Comparison of ENCODE assay signal across 24 mouse cellular contexts in the genomic region with DNA sequence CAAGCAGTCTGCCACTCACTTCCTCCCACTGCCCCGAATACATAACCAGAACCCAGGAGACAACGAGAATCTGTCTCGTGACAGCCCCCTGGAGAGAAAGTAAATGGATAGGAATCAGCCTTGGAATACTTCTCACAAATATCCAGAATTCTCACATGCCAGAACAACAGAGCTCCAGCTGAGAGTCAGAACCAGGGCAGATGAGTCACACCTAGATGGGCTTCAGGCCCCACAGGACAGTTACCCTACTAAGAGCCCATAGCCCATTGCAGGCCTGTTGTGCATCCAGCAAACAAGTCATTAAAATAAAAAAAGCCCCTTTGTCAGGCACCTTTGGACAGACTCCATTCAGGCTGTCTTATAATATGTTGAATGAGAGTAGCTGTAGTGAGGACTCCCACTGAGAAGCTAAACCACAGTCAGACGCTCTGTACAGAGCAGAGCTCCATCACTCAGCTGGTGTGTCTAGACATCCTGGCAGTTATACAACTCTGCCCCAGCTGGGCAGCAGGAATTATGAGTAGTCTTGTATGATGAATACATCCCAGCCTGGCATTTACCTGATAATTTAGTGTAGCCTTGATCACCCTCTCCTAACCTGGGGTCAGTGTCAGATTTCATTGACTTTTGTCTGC.
DNase-seq lines count a peak whose midpoint lies in the region; ATAC-seq and TF ChIP-seq lines count a peak whose summit lies in the region.
"Had no signal": no experiment of that assay in that cellular context is flagged by ENCODE, and none has a peak within 500 bp of the region (broad histone marks: within the 10 kb centered on the region; RNA-seq: fewer than 3 reads in every experiment).

No protein-coding gene starts in this region.

- no peak overlapping the region for H3K27ac ChIP-seq in forebrain, postnatal 0 days (ENCODE audit: low read depth, low read length)
- H3K27ac ChIP-seq in forebrain, embryonic 10.5 days, result no peak overlapping the region
- no peak overlapping the region for H3K27ac ChIP-seq in midbrain, postnatal 0 days (ENCODE audit: low read depth, low read length)
- no peak overlapping the region for H3K27ac ChIP-seq in midbrain, embryonic 11.5 days (ENCODE audit: low read depth, low read length)
- no peak overlapping the region for H3K27ac ChIP-seq in stomach, postnatal 0 days (replicated peaks)
- H3K27ac ChIP-seq in intestine, embryonic 15.5 days, result no peak overlapping the region
- H3K27ac ChIP-seq: heart, embryonic 10.5 days; liver, embryonic 12.5 days; lung, embryonic 15.5 days; macrophage; midbrain, embryonic 15.5 days had no signal

- 42% methylated on average over 4 of the region's 4 CpGs for WGBS in forebrain, postnatal 0 days
- WGBS in forebrain, embryonic 10.5 days, result 67% methylated on average over 4 of the region's 4 CpGs
- WGBS in midbrain, postnatal 0 days, result 39% methylated on average over 4 of the region's 4 CpGs
- WGBS in midbrain, embryonic 11.5 days, result 61% methylated on average over 4 of the region's 4 CpGs
- WGBS in stomach, postnatal 0 days, result 67% methylated on average over 4 of the region's 4 CpGs
- 70% methylated on average over 4 of the region's 4 CpGs for WGBS in intestine, embryonic 15.5 days

- no peak overlapping the region for H3K4me3 ChIP-seq in forebrain, postnatal 0 days (ENCODE audit: low read depth, low read length)
- no peak overlapping the region for H3K4me3 ChIP-seq in forebrain, embryonic 10.5 days
- H3K4me3 ChIP-seq in midbrain, postnatal 0 days (ENCODE audit: low read depth, low read length), result no peak overlapping the region
- H3K4me3 ChIP-seq in midbrain, embryonic 11.5 days (ENCODE audit: low read depth, low read length), result no peak overlapping the region
- H3K4me3 ChIP-seq in stomach, postnatal 0 days (ENCODE audit: low read depth, low read length), result no peak overlapping the region
- no peak overlapping the region for H3K4me3 ChIP-seq in intestine, embryonic 15.5 days (replicated peaks)
- H3K4me3 ChIP-seq: erythroblast, embryonic 14.5 days; heart, embryonic 10.5 days; liver, embryonic 12.5 days; lung, embryonic 15.5 days; midbrain, embryonic 15.5 days had no signal

- H3K36me3 ChIP-seq in forebrain, postnatal 0 days (ENCODE audit: insufficient read depth), result no peaks in the 10 kb centered on the region
- no peaks in the 10 kb centered on the region for H3K36me3 ChIP-seq in forebrain, embryonic 10.5 days (replicated peaks)
- no peaks in the 10 kb centered on the region for H3K36me3 ChIP-seq in midbrain, postnatal 0 days (ENCODE audit: insufficient read depth, low read length)
- H3K36me3 ChIP-seq in midbrain, embryonic 11.5 days (ENCODE audit: control insufficient read depth, insufficient read depth, low read length), result no peaks in the 10 kb centered on the region
- H3K36me3 ChIP-seq in stomach, postnatal 0 days (ENCODE audit: control insufficient read depth, insufficient read depth, low read length), result no peaks in the 10 kb centered on the region
- no peaks in the 10 kb centered on the region for H3K36me3 ChIP-seq in intestine, embryonic 15.5 days
- H3K36me3 ChIP-seq: G1E; heart, embryonic 10.5 days; liver, embryonic 12.5 days; lung, embryonic 15.5 days; midbrain, embryonic 15.5 days had no signal

- no peak overlapping the region for H3K4me2 ChIP-seq in forebrain, postnatal 0 days (ENCODE audit: low read depth)
- H3K4me2 ChIP-seq in midbrain, postnatal 0 days (ENCODE audit: low read depth, low read length, poor library complexity, severe bottlenecking), result no peak overlapping the region
- H3K4me2 ChIP-seq in midbrain, embryonic 11.5 days, result no peak overlapping the region
- no peak overlapping the region for H3K4me2 ChIP-seq in stomach, postnatal 0 days (replicated peaks; ENCODE audit: low read depth)
- no peak overlapping the region for H3K4me2 ChIP-seq in intestine, embryonic 15.5 days (replicated peaks)
- H3K4me2 ChIP-seq: liver, embryonic 12.5 days; lung, embryonic 15.5 days; midbrain, embryonic 15.5 days had no signal

- no peak for DNase-seq in forebrain, postnatal 0 days
- DNase-seq in forebrain, embryonic 10.5 days (ENCODE audit: extremely low spot score, low spot score), result no peak
- peak; percentile 46 for DNase-seq in midbrain, postnatal 0 days (ENCODE audit: low spot score)
- DNase-seq in midbrain, embryonic 11.5 days (ENCODE audit: low spot score, missing footprints), result no peak
- peak; percentile 86 for DNase-seq in ZHBTc4 (ENCODE audit: low read depth, low spot score)
- peak; percentile 8 for DNase-seq in stomach, postnatal 0 days (ENCODE audit: low spot score)
- DNase-seq in ovary, postnatal 10 days (ENCODE audit: low spot score), result no peak
- DNase-seq: adrenal gland, postnatal 10 days; cerebellum, adult 2 months; gastrocnemius, postnatal 25 days; heart, postnatal 10 days; kidney, adult 2 months; kidney, postnatal 25 days; layer of hippocampus, adult 9-11 months; spleen, adult 18-20 months; thymus, postnatal 14 days had no signal

- no peak overlapping the region for H3K9ac ChIP-seq in forebrain, postnatal 0 days
- no peak overlapping the region for H3K9ac ChIP-seq in midbrain, postnatal 0 days (replicated peaks; ENCODE audit: low read length, poor library complexity, severe bottlenecking)
- H3K9ac ChIP-seq in midbrain, embryonic 11.5 days (ENCODE audit: low read length), result no peak overlapping the region
- H3K9ac ChIP-seq in stomach, postnatal 0 days (ENCODE audit: low read length), result no peak overlapping the region
- no peak overlapping the region for H3K9ac ChIP-seq in intestine, embryonic 15.5 days
- H3K9ac ChIP-seq: liver, embryonic 12.5 days; lung, embryonic 15.5 days; midbrain, embryonic 15.5 days had no signal

- no peaks in the 10 kb centered on the region for H3K27me3 ChIP-seq in forebrain, postnatal 0 days (ENCODE audit: insufficient read depth, low read length)
- no peaks in the 10 kb centered on the region for H3K27me3 ChIP-seq in forebrain, embryonic 10.5 days (ENCODE audit: poor library complexity, severe bottlenecking)
- no peaks in the 10 kb centered on the region for H3K27me3 ChIP-seq in midbrain, postnatal 0 days (ENCODE audit: insufficient read depth, low read length)
- H3K27me3 ChIP-seq in midbrain, embryonic 11.5 days (ENCODE audit: control insufficient read depth, insufficient read depth, low read length), result no peaks in the 10 kb centered on the region
- no peaks in the 10 kb centered on the region for H3K27me3 ChIP-seq in stomach, postnatal 0 days (ENCODE audit: control insufficient read depth, insufficient read depth, low read length)
- no peaks in the 10 kb centered on the region for H3K27me3 ChIP-seq in intestine, embryonic 15.5 days (replicated peaks)
- H3K27me3 ChIP-seq: liver, embryonic 12.5 days; lung, embryonic 15.5 days; midbrain, embryonic 15.5 days had no signal

- no peak for TF ChIP-seq EP300 in stomach, postnatal 0 days (optimal IDR thresholded peaks at IDR 0.05)

- no peaks in the 10 kb centered on the region for H3K4me1 ChIP-seq in forebrain, postnatal 0 days (ENCODE audit: insufficient read depth)
- peaks cover 13% of the 10 kb centered on the region for H3K4me1 ChIP-seq in forebrain, embryonic 10.5 days
- H3K4me1 ChIP-seq in midbrain, postnatal 0 days (ENCODE audit: insufficient read depth, low read length), result no peaks in the 10 kb centered on the region
- 0 out of 2 replicates have a peak, but pooled peaks cover 2% of the 10 kb centered on the region for H3K4me1 ChIP-seq in midbrain, embryonic 11.5 days (ENCODE audit: control insufficient read depth, insufficient read depth, low read length)
- no peaks in the 10 kb centered on the region for H3K4me1 ChIP-seq in stomach, postnatal 0 days (replicated peaks; ENCODE audit: control insufficient read depth, insufficient read depth)
- H3K4me1 ChIP-seq in intestine, embryonic 15.5 days (replicated peaks), result no peaks in the 10 kb centered on the region
- H3K4me1 ChIP-seq: heart, embryonic 10.5 days; liver, embryonic 12.5 days; lung, embryonic 15.5 days; midbrain, embryonic 15.5 days had no signal

- ATAC-seq in forebrain, postnatal 0 days, result peak; percentile 54; the same call in 1 of the 2 replicates
- no peak for ATAC-seq in midbrain, postnatal 0 days (ENCODE audit: low FRiP score)
- no peak for ATAC-seq in midbrain, embryonic 11.5 days (ENCODE audit: low FRiP score)
- no peak for ATAC-seq in stomach, postnatal 0 days (ENCODE audit: low FRiP score, low TSS enrichment)
- ATAC-seq in intestine, embryonic 15.5 days, result no peak
- ATAC-seq: liver, embryonic 12.5 days; midbrain, embryonic 15.5 days had no signal

- no peaks in the 10 kb centered on the region for H3K9me3 ChIP-seq in forebrain, postnatal 0 days (ENCODE audit: low read length)
- no peaks in the 10 kb centered on the region for H3K9me3 ChIP-seq in forebrain, embryonic 10.5 days
- H3K9me3 ChIP-seq in midbrain, postnatal 0 days (ENCODE audit: low read length), result no peaks in the 10 kb centered on the region
- no peaks in the 10 kb centered on the region for H3K9me3 ChIP-seq in midbrain, embryonic 11.5 days (ENCODE audit: control insufficient read depth, low read length)
- no peaks in the 10 kb centered on the region for H3K9me3 ChIP-seq in stomach, postnatal 0 days (ENCODE audit: control insufficient read depth, low read length)
- H3K9me3 ChIP-seq in intestine, embryonic 15.5 days, result no peaks in the 10 kb centered on the region
- H3K9me3 ChIP-seq: G1E; heart, embryonic 10.5 days; liver, embryonic 12.5 days; lung, embryonic 15.5 days; midbrain, embryonic 15.5 days had no signal

- no peak for TF ChIP-seq CTCF in forebrain, postnatal 0 days (IDR thresholded peaks at IDR 0.05; ENCODE audit: low read depth)
- no peak for TF ChIP-seq CTCF in midbrain, postnatal 0 days (IDR thresholded peaks at IDR 0.05)
- TF ChIP-seq CTCF in stomach, postnatal 0 days (IDR thresholded peaks at IDR 0.05; ENCODE audit: low read depth), result no peak

Comparison
In these comparisons a context has a peak if more than half of its experiments do, and no peak if none do; other contexts are left out.
1. DNase-seq: peak in midbrain, postnatal 0 days (single experiment), ZHBTc4 (single experiment) and stomach, postnatal 0 days (single experiment); none in forebrain, postnatal 0 days (single experiment), forebrain, embryonic 10.5 days (single experiment), midbrain, embryonic 11.5 days (single experiment) and ovary, postnatal 10 days (single experiment).